Mouse (Mus musculus): Measurements from ENCODE around the gene Kifc1.
"Not testable (repeated sequence)": the region's sequence is repeated elsewhere in the genome, so short reads cannot be mapped to it uniquely, and the experiment has no call there.

The Kifc1 gene

DNA sequence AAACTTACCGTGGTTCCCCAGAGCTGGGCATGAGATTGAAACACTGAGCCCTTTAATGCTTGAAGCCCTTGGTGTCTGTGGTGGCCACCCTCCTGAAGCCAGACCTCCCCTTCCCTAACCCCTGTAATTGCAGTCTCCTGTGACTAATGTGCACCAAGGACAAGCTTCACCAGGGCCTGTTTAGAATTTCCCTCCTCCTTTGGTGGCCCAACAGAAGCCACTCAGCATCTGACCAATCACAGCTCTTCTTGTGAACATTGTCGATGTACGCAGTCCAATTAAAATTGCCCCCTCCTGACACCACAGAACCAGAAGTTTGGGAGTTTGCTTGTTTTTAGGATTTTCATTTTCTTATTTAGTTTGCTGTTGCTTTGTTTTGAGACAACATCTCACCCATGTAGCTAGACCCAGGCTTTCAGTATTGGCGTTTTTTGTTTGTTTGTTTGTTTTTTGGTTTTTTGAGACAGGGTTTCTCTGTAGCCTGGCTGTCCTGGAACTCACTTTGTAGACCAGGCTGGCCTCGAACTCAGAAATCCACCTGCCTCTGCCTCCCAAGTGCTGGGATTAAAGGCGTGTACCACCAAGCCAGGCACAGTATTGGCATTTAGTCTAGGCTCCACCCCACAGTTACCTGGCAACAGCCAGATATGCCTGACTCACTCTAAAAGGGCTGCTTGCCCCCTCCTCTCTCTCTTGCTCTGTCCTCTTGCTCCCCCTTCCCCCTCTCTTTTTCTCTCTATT lies 13.6 kb upstream of the Kifc1 start:
- DNase-seq (ENCODE audit: low spot score in 2 of 2), result not testable (repeated sequence)

DNA sequence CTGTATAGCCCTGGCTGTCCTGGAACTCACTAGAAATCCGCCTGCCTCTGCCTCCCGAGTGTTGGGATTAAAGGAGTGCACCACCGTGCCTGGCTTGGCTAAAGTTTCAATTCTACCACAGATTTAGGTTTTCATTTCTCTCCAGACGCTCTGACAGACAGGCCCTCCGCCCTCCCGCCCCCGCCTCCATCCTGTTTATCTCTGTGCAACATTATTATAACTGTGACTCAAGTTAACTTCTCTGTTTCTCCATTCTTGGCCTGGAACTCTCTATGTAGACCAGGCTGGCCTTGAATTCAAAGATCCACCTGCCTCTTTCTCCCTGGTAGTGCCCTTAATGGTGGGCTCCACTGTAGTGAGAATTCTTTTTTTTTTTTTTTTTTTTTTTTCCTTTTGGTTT lies 12.0 kb upstream of the Kifc1 start:
- no peak for DNase-seq (ENCODE audit: low spot score in 2 of 2)

DNA sequence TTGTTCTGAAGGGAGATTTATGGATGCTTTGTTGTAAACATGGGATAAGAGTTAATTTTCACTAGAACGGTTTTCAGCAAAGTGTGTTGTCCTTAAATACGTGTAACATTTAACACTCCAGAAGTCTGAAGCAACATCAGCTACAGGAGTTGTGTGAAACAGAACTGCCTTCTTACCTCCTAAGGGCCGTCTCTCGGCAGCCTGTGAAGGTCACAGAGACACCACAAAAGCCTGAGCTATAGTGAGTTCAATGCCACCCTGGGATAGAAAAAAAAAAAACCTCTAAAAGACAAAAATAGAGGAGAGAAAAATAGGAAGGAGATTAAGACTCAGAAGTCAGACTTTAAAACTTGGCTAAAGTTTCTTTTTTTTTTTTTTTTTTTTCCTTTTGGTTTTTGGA lies 11.6 kb upstream of the Kifc1 start:
- DNase-seq (ENCODE audit: low spot score in 2 of 2), result no peak

DNA sequence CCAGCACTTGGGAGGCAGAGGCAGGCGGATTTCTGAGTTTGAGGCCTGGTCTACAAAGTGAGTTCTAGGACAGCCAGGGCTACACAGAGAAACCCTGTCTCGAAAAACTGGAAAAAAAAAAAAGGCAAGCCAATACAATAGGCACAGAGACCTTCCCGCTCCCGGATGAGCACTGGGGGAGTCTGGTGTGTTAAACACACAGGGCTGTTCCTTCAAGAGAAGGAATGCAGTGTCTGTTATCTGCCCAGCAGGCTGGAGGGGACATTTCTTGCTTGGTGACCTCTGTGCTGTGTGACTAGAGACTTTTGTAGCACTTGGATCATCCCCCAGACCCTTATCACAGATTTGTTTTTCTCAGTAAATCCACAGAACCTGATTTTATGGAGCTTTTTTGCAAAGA lies 11.2 kb upstream of the Kifc1 start:
- DNase-seq (ENCODE audit: low spot score in 2 of 2), result no peak

DNA sequence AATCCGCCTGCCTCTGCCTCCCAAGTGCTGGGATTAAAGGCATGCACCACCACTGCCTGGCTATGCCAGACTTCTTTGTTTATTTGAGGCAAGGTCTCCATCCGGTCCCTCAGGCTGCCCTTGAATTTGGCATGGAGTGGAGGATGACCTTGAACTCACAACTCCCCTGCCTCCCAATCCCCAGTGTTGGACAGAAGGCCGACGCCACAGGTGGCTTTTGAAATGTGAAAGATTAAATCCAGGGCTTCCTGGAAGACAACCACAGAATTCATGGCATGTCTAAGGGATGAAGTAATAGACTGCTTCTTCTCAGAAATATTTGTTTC lies 10.5 kb upstream of the Kifc1 start:
- no peak for DNase-seq (ENCODE audit: low spot score in 2 of 2)

DNA sequence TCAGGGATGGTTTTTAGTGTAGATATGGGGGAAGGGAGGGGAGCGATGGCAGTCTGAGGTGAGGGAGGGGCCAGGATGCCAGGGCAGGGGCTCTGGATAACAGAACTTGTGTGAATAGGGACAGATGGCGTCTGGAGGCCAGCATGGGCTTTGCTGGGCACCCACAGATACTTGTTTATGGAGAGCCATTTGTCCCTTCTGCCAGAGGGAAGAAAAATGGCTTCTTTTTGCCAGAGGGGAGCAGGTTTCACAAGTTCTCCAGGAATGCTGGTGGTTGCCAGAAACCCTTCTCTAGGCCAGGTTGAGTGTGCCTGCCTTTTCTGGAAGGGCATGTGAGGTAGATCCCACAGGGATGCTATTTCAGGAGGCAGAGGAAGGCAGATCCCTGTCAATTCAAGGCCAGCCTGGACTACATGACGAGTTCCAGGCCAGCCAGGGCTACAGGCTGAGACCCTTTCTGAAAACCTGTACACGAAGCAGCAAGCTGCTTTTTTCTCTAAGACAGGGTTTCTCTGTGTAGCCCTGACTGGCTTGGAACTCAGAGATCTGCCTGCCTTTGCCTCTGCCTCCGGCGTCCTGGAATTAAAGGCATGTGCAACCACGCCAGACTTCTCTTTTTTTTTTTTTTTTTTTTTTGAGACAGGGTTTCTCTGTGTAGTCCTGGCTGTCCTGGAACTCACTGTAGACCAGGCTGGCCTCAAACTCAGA lies 10.0 kb upstream of the Kifc1 start:
- DNase-seq (ENCODE audit: low spot score in 2 of 2), result no peak

DNA sequence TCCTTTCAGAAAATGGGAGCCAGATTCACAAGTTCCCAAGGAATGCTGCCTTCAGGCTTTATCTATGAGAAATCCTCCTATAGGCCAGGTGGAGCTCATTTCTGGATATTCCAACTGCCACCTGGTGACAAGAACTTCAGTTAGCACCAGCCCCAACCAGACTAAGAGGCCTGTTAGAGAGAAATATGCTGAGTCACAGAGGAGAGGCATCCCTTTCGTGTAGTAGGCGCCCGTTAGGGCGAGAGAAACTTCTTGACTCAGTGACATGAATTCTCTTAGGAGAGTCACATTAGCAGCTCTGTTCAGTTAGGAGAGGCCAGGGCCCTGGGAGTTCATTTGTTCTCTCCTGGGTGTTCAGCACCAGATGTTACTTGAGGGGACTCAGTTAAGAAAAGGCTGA lies 9.2 kb upstream of the Kifc1 start:
- DNase-seq (ENCODE audit: low spot score in 2 of 2), result no peak

DNA sequence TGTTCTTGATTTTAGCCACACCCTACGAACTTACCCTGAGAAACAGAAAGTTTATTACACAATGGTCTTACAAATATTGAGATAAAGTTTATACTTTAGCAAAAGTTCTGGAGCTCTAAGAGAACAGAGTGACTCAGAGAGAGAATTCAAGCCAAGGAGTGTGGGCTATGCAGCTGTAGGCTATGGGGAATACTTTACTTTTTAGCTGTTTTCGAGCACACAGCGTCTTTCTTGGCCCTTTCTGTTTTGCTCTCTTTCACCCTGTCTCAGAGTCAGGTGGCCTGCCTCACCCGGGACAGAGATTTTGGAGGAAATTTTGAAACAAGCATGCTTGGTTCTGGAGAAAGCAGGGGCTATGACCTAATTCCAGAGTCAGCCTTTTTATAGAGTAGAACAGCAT lies 7.7 kb upstream of the Kifc1 start:
- DNase-seq (ENCODE audit: low spot score in 2 of 2), result not testable (repeated sequence)

DNA sequence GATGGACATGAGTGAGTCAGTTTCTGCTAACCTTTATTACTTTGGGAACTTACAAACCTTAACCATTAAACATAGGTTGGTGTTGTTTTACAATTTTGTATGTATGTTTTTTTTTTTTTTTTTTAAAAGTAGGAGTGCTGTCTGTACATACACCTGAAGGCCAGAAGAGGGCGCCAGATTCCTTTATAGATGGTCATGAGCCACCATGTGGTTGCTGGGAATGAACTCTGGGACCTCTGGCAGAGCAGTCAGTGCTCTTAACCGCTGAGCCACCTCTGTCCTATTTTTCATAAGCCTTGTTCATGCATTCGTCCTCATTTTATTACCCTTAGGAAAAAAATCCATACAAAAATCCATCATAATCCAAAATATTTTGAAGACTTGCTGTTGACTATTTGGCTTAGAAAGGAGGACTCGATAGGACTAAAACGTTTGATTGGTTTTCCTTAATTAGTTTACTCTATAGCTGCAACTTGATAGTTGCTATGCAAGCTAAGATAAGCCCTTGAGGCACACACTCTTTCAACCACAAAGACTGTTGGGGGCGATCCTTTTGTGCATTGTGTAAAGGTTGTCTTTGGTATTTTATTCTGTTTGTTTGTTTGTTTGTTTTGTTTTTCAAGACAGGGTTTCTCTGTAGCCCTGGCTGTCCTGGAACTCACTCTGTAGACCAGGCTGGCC lies 6.8 kb upstream of the Kifc1 start:
- no peak for DNase-seq (ENCODE audit: low spot score in 2 of 2)

DNA sequence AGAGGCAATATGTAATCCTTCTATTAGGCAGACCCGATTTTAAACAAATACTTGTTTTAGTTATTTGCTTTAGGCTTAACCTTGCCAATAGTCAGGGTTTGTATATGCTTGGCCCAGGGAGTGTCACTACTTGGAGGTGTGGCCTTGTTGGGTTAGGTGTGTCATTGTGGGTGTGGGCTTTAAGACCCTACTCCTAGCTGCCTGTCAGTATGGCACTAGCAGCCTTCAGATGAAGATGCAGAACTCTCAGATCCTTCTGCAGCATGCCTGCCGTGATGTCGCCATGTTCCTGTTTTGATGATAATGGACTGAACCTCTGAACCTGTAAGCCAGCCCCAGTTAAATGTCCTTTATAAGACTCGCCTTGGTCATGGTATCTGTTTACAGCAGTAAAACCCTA lies 2.5 kb upstream of the Kifc1 start:
- not testable (repeated sequence) for DNase-seq (ENCODE audit: low spot score in 2 of 2)

DNA sequence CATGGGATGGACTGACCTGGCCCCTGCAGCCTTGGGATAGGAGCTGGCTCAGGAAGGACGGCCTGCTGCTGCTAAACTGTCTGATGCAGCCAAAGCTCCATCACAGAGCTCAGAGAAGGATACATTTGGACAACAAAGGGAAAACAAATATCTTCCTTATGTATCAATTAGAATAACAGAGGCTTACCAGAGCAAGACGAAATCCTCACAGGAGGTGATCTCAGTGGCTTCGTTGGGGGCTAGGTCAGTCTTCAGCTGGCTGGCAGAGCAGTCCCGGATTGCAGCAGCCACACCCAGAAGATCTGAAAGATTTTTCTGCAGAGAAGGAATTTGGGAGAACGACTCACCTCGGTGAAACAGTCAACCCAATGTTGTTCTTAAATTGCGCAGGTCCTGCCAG lies 2.0 kb upstream of the Kifc1 start:
- no peak for DNase-seq (ENCODE audit: low spot score in 2 of 2)

DNA sequence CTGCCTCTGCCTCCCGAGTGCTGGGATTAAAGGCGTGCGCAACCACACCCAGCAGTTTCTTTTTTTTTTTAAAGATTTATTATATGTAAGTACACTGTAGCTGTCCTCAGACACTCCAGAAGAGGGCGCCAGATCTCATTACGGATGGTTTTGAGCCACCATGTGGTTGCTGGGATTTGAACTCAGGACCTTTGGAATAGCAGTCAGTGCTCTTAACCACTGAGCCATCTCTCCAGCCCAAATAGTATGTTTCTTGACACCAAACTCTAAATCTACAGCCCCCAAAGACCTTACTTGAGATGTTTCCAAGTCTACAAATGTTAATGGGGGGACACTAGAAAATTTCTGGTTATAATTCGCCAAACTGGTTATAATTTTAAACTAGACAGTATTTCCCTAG lies 1.4 kb upstream of the Kifc1 start:
- DNase-seq (ENCODE audit: low spot score in 2 of 2), result not testable (repeated sequence)

DNA sequence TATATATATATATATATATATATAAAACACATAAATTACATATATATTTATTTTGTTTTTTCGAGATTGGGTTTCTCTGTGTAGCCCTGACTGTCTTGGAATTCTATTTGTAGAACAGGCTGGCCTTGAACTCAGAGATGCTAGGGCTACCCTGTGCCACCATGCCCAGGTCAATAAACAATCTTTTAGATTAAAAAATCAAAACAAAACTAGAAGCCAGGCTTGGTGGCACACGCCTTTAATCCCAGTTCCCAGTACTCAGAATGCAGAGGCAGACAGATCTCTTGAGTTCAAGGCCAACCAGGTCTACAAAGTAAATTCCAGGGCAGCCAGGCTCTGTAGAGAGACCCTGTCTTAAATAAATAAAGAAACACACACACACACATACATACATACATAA lies 896 bp upstream of the Kifc1 start:
- no peak for DNase-seq (ENCODE audit: low spot score in 2 of 2)

DNA sequence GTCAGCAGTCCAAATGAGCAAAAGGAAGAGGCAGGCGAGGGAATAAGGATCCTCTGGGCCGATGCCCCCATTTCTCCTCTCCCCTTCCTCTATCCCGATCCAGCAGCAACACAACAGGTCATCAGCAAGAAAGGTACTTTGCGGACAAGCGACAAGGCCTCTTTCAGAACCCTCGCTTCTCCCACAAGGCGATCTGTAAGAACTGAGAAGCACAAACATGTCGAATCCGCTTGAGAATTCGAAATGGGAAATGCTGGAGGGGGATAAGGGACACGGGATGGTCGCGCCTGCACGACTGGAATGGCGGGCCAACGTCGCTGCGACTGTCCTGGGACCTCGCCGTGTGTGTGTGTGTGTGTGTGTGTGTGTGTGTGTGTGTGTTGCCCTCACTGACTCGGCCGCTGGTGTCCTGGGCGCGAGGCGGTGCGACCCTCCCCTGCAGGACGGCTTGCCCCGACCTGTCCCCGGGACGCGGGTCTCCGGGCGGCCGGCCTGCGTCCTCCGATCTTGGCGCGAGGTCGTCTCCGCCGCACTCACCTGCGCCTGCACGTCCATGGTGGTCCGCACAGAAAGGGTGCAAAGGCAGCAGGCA lies 424 bp downstream of the Kifc1 start:
- not testable (repeated sequence) for DNase-seq (ENCODE audit: low spot score in 2 of 2)

DNA sequence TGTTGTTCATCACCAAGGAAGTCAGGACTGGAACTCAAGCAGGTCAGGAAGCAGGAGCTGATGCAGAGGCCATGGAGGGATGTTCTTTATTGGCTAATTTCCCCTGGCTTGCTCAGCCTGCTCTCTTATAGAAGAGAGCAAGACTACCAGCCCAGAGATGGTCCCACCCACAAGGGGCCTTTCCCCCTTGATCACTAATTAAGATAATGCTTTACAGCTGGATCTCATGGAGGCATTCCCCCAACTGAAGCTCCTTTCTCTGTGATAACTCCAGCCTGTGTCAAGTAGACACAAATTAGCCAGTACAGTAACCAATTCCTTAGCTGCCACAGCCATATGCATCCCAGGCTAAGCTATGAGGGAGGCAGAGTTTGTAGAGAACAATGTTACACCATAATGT lies 2.2 kb downstream of the Kifc1 start:
- DNase-seq (ENCODE audit: low spot score in 2 of 2), result not testable (repeated sequence)

DNA sequence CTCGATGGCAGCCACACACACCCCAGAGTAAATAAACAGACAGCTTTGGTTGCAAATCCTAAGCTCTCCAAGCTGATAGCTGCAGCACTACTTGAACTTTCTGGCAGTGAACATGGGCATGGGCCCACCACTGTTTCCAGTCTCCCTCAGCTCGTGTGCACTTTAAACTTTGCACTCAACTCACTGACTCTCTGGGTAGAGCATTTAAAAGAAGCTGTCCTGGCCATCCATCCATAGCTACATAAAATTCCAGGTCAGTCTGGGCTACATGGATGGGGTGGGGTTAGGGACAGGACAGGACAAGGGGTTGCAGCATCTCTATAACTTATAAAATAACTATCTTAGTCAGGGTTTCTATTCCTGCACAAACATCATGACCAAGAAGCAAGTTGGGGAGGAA lies 2.7 kb downstream of the Kifc1 start:
- DNase-seq (ENCODE audit: low spot score in 2 of 2), result not testable (repeated sequence)

DNA sequence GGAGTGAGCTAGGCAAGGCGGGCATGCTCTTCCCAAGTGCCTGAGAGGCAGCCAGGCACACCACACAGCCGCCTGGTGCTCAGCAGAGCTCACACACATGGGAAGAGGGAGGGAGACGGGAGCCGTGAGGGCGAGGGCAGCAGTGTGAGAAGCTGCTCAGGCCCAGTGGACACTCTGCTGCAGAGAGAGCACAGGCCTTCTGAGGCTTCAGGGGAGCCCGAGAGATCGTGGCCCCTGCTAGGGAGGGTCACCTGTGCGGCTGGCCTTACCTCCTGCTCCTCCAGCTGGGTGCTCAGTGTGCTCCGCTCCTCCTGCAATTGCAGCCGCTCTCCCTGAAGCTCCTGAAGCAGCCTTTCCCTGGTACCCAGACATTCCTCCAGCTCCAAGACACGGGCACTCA lies 6.1 kb downstream of the Kifc1 start:
- DNase-seq (ENCODE audit: low spot score in 2 of 2), result not testable (repeated sequence)

DNA sequence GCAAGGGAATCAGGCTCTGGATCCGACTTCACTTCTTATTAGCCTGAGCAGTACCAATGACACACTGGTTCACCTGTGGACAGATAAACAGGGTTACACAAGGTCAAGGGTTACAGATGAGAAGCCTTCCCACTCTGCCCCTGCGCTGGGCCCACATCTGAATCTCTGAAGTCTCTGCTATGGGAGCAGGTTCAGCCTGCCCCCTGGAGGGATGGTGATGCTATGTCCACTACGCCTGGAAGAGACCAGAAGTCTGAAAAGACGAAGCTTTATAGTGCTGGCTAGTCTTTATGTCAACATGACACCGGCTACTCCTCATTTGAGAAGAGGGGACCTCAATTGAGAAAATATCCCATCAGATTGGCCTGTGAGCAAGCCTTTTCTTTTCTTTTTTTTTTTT lies 14.7 kb downstream of the Kifc1 start:
- peak in 1 of 2 experiments; percentile 13 for DNase-seq (ENCODE audit: low spot score in 2 of 2)

DNA sequence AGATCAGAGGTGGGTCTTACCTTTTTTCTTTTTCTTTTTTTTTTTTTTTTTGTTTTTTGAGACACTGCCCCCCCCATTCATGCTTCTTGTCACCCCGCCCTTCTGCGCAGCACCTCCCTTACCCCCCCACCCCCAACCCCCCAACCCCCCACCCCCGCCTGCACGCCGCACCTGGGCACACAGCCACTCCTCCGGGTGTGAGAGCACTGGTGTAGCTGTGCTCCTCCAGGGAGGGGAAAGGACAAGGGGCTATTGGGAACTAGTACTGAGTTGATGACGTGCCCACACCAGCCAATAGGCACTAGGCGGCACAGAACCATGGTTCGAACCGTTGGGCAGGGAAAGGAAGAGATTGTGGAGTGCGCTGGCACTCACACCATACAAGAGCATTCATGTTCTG lies 16.1 kb downstream of the Kifc1 start:
- no peak for DNase-seq (ENCODE audit: low spot score in 2 of 2)

DNA sequence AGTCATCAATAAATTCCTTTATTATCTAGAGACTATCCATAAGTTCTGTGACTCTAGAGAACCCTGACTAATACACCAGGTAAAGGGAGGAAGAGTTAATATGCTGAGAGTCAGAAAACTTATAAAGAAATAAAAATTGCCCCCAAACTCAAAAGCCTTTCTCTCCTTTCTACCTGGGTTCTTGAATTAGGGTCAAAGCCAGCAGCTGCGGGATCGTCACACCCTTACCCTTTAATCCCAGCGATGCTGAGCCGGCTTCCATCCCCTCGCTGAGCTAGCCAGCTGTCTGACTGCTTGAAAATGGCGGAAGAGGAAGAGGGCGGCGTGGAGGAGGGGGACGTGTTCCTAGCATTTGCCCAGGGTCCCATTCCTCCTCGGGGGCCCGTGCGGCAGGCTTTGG lies 16.9 kb downstream of the Kifc1 start, which contains the start of gene Gm7029:
Gene Gm7029 (plus strand): TSS at position 301 of the 400 bp plus-strand sequence.
- DNase-seq (ENCODE audit: low spot score in 2 of 2), result not testable (repeated sequence)

DNA sequence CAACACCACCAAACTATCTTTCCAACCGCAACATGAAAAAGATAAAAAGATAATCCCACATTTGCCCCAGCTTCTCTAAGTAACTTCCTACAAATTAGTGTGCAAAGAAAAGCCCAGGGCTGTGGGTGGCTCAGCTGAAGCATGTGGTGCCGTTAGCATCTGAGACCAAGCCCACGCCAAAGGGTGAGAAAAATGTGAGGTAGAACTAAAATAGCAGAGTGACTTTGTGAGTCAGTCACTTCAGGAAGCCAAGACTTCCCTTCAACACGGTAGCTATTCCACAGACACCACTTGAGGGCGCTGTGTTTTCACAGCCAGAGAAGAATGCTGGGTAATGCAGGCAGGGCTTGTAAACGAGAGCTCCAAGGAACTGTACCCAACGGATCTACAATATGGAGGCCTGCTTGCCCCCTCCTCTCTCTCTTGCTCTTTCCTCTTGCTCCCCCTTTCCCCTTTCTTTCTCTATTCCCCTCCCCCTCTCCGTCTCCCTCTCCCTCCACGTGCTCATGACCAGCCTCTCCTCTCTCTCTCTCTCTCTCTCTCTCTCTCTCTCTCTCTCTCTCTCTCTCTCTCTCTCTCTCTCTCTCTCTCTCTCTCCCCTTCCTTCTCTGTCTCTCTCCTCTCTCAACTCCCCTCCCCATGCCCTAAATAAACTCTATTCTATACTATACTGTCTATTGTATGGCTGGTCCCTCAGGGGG lies 25.0 kb downstream of the Kifc1 start:
- DNase-seq (ENCODE audit: low spot score in 2 of 2), result peak; percentile 87 to 88

DNA sequence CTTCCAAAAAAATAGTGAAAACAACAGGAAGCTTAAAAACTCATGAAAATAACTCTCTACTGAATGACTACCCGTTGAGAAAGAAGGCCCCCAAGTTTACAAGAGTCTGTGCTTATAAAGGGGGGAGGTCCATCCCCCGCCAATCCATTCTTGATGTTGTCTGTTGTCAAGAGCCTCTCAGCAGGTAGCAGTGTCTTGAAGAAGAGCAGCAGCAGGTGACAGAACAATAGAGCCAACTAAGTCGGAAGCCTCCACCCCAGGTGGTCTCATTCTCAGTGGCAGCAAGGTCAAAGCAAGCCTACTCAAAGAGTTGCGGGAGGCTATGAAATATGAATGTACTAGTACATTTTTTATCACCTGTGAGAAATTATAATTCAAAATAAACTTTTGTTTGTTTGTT lies 32.6 kb downstream of the Kifc1 start:
- DNase-seq (ENCODE audit: low spot score in 2 of 2), result no peak

All from right cerebral cortex, adult 2 months (tissue).